Mouse (Mus musculus) ovary, adult 18-20 months (tissue): ENCODE results near the gene Kcnd3.

Experiments used
- DNase-seq: peaks from one replicate; pipeline ENCODE4 v3.0.0; 2022; ENCODE audit warnings: low spot score, mixed read lengths

The Kcnd3 gene

DNA sequence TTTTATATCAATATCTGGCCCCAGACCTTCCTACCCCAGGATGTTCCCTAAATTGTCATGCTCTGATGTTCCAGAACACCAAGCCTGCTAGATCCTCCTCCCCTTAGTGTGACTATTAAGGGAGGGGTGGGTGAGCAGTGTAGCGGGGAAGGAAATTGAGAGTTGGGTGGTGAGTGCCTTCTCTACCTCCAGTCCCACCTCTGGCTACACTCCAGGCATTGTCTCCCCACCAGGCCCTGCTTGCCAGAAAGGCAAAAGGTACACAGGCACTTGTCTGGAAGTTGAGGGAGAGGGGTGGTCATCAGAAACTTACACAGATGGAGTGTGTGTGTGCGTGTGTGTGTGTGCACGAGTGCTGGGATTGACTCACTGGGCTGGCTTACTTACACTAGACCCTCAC is 270.4 kb downstream of the Kcnd3 start:
- DNase-seq, result no peak
